Mouse (Mus musculus): ENCODE measurements around the gene Fam178b. TPM values are rescaled to one million over a fixed set of nuclear protein-coding genes. Genes with fewer than 3 reads are reported as not detected.

Fam178b gene
- total and polyA plus RNA-seq, 2 experiments from 2014 or later = not detected

DNA sequence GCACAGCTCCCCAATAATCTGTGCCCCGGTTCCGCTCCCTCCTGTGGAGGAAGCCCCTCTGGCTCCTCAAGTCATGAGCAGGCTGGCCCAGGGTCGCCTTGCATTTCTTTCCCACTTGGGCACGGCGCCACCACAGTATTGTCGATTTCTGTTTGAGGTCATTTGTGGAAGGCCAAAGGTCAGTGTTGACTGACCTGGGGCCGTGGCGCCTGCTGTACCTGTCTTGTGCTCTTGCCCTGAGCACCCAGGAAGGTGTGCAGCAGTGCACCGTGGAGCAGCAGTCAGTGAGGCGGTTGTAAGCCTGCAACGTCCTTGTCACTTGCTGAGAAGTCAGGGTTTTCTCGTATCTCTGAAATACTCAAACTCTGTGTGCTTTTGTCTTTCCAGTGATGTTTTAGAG lies 157.2 kb downstream of the Fam178b start:
- Histone ChIP-seq H3K9me3 (ENCODE audit: low read length) (no peaks in the 10 kb centered on the region), H3K27ac (ENCODE audit: low read depth, low read length) (no peak overlapping the region), H3K27me3 (ENCODE audit: insufficient read depth, low read length) (no peaks in the 10 kb centered on the region), H3K9ac (no peak overlapping the region), H3K4me3 (ENCODE audit: low read depth, low read length) (no peak overlapping the region), H3K4me1 (ENCODE audit: insufficient read depth) (no peaks in the 10 kb centered on the region), H3K4me2 (ENCODE audit: low read depth) (no peak overlapping the region), H3K36me3 (ENCODE audit: insufficient read depth) (peaks cover 62% of the 10 kb centered on the region)
- TF ChIP-seq CTCF (IDR thresholded peaks at IDR 0.05; ENCODE audit: low read depth) = no peak
- no peak for DNase-seq
- WGBS = 90% methylated on average over 12 of the region's 12 CpGs
- no peak for ATAC-seq

DNA sequence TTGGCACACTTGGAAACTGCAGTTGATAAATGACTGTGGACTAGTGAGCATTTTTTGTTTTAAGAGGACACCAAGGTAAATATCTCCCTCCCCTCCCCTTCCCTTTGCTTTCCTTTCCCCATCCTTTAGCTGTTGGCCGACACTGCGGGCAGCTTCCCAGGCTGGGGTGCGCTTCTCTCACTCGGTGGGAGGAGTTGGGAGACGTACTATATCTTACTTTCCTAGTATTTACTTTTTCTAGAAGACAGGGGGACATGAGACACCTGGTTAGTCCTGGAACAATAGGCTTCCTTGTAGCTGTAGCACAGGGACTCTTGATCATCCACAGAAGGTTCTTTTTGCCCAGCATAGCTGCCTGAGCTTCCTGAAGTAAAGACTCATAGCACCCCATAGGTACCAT lies 158.9 kb downstream of the Fam178b start:
- H3K9me3 ChIP-seq (ENCODE audit: low read length) = no peaks in the 10 kb centered on the region
- no peaks in the 10 kb centered on the region for H3K27me3 ChIP-seq (ENCODE audit: insufficient read depth, low read length)
- H3K4me1 ChIP-seq (ENCODE audit: insufficient read depth) = no peaks in the 10 kb centered on the region
- TF ChIP-seq CTCF (IDR thresholded peaks at IDR 0.05; ENCODE audit: low read depth) = no peak
- H3K36me3 ChIP-seq (ENCODE audit: insufficient read depth) = peaks cover 78% of the 10 kb centered on the region
- no peak overlapping the region for H3K4me2 ChIP-seq (ENCODE audit: low read depth)
- ATAC-seq = no peak
- H3K27ac ChIP-seq (ENCODE audit: low read depth, low read length) = no peak overlapping the region
- 69% methylated on average over 5 of the region's 5 CpGs for WGBS
- no peak for DNase-seq
- no peak overlapping the region for H3K9ac ChIP-seq
- no peak overlapping the region for H3K4me3 ChIP-seq (ENCODE audit: low read depth, low read length)

DNA sequence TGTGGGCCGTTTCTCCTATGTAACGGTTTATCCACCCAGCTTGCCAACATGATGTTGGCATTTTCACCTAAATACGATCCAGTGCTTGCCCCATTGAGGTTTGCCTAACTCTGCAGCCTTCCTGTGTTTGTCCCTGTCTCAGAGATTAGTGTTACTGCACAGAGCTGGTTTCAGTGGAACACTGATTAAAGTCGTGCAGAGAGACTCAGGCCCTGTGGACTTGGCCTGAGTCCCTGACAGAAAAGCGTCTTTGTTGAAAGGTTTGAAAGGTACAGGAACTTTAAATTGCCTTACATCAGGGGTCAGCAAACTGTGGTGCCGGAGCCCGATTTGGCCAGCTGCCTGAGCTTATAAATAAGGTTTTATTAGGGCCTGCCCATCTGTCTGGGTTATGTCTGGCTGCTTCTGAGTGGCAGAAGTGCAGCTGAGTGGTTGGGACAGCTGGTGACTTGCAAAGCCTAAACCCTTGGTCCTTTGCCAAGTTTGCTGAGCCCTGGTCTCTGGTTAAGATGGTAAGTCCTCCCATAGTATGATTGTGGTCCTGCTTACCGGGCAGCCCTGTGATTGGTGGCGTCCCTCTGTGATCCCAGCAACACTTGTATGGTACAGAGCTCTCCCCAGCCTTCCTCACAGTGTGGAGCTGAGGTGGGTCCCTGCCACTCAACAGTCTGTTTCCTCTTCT lies 159.5 kb downstream of the Fam178b start:
- H3K4me2 ChIP-seq (ENCODE audit: low read depth) = no peak overlapping the region
- no peak overlapping the region for H3K4me3 ChIP-seq (ENCODE audit: low read depth, low read length)
- no peaks in the 10 kb centered on the region for H3K4me1 ChIP-seq (ENCODE audit: insufficient read depth)
- no peak for TF ChIP-seq CTCF (IDR thresholded peaks at IDR 0.05; ENCODE audit: low read depth)
- H3K36me3 ChIP-seq (ENCODE audit: insufficient read depth) = peaks cover 84% of the 10 kb centered on the region
- no peaks in the 10 kb centered on the region for H3K27me3 ChIP-seq (ENCODE audit: insufficient read depth, low read length)
- no peak overlapping the region for H3K9ac ChIP-seq
- no peak for ATAC-seq
- DNase-seq = peak; percentile 14
- 28% methylated on average over 9 of the region's 9 CpGs for WGBS
- no peaks in the 10 kb centered on the region for H3K9me3 ChIP-seq (ENCODE audit: low read length)
- H3K27ac ChIP-seq (ENCODE audit: low read depth, low read length) = no peak overlapping the region

GRCm38 (mm10) chr1:36522210-36522609 lies 160.8 kb downstream of the Fam178b start:
- TF ChIP-seq CTCF (IDR thresholded peaks at IDR 0.05; ENCODE audit: low read depth) = no peak
- 88% methylated on average over 7 of the region's 7 CpGs for WGBS
- H3K4me1 ChIP-seq (ENCODE audit: insufficient read depth) = no peaks in the 10 kb centered on the region
- H3K9ac ChIP-seq = no peak overlapping the region
- DNase-seq (no peak), ATAC-seq (no peak)
- H3K36me3 ChIP-seq (ENCODE audit: insufficient read depth) = peaks cover 89% of the 10 kb centered on the region
- no peak overlapping the region for H3K27ac ChIP-seq (ENCODE audit: low read depth, low read length)
- no peaks in the 10 kb centered on the region for H3K9me3 ChIP-seq (ENCODE audit: low read length)
- H3K4me3 ChIP-seq (ENCODE audit: low read depth, low read length) = no peak overlapping the region
- H3K27me3 ChIP-seq (ENCODE audit: insufficient read depth, low read length) = no peaks in the 10 kb centered on the region
- H3K4me2 ChIP-seq (ENCODE audit: low read depth) = no peak overlapping the region

DNA sequence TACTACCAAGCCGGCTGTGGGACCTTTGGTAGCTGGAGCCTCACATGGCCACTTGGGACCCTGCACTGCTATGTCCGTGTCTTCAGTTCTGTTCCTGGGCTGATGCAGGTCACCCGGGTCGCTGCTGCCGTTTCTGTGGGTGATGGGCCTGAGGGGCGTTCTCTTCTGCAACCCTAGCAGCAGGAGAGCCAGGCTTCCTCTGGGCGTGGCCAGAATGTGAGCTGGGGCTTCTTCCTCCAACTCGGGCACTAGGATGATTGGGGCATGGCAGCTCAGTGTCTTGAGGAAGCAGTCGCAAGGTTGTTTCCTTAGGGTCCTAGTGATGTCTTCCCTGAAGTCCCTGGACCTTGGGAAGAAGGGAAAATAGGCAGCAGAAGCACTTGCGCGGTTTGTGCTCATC lies 163.4 kb downstream of the Fam178b start:
- H3K27ac ChIP-seq (ENCODE audit: low read depth, low read length) = no peak overlapping the region
- H3K9me3 ChIP-seq (ENCODE audit: low read length) = no peaks in the 10 kb centered on the region
- H3K4me1 ChIP-seq (ENCODE audit: insufficient read depth) = peaks cover 4% of the 10 kb centered on the region
- no peaks in the 10 kb centered on the region for H3K27me3 ChIP-seq (ENCODE audit: insufficient read depth, low read length)
- TF ChIP-seq CTCF (IDR thresholded peaks at IDR 0.05; ENCODE audit: low read depth) = no peak
- WGBS = 87% methylated on average over 11 of the region's 11 CpGs
- H3K9ac ChIP-seq = no peak overlapping the region
- H3K36me3 ChIP-seq (ENCODE audit: insufficient read depth) = peaks cover 66% of the 10 kb centered on the region
- no peak overlapping the region for H3K4me3 ChIP-seq (ENCODE audit: low read depth, low read length)
- DNase-seq (no peak), ATAC-seq (no peak)
- no peak overlapping the region for H3K4me2 ChIP-seq (ENCODE audit: low read depth)

GRCm38 (mm10) chr1:36518259-36518658 lies 164.7 kb downstream of the Fam178b start:
- ATAC-seq (no peak), DNase-seq (no peak)
- WGBS = 67% methylated on average over 3 of the region's 3 CpGs
- H3K9me3 ChIP-seq (ENCODE audit: low read length) = no peaks in the 10 kb centered on the region
- H3K4me3 ChIP-seq (ENCODE audit: low read depth, low read length) = no peak overlapping the region
- TF ChIP-seq CTCF (IDR thresholded peaks at IDR 0.05; ENCODE audit: low read depth) = no peak
- H3K27me3 ChIP-seq (ENCODE audit: insufficient read depth, low read length) = no peaks in the 10 kb centered on the region
- no peak overlapping the region for H3K27ac ChIP-seq (ENCODE audit: low read depth, low read length)
- no peak overlapping the region for H3K4me2 ChIP-seq (ENCODE audit: low read depth)
- peaks cover 54% of the 10 kb centered on the region for H3K36me3 ChIP-seq (ENCODE audit: insufficient read depth)
- peaks cover 14% of the 10 kb centered on the region for H3K4me1 ChIP-seq (ENCODE audit: insufficient read depth)
- no peak overlapping the region for H3K9ac ChIP-seq

DNA sequence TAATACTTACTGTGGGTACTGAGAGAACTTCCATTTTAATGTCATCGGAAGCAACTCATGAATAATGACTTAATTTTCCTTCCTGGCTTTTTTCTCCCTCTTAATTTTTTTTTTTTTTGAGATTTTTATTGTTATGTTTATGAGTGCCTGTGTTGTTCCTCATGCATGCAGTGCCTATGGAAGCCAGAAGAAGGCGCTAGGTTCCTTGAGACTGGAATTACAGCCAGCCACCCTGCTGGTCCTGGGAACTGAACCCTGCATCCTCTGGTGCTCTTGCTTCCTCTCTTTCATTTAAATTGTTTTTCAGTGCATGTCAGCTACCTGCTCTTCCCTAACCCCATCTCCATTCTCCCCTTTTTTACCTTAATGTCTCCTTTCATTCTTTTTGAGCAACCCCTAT lies 169.3 kb downstream of the Fam178b start:
- H3K9ac ChIP-seq = no peak overlapping the region
- no peak overlapping the region for H3K27ac ChIP-seq (ENCODE audit: low read depth, low read length)

More for the DNA sequence above, 169.3 kb downstream of the Fam178b start:
- peak; percentile 67 for TF ChIP-seq CTCF (IDR thresholded peaks at IDR 0.05; ENCODE audit: low read depth)
- H3K36me3 ChIP-seq (ENCODE audit: insufficient read depth) = peaks cover 9% of the 10 kb centered on the region; the same call in 1 of the 2 replicates
- peak overlapping the region; percentile 90 for H3K4me3 ChIP-seq (ENCODE audit: low read depth, low read length)
- no peaks in the 10 kb centered on the region for H3K27me3 ChIP-seq (ENCODE audit: insufficient read depth, low read length)
- H3K4me1 ChIP-seq (ENCODE audit: insufficient read depth) = peaks cover 14% of the 10 kb centered on the region
- no peak for ATAC-seq
- 24% methylated on average over 2 of the region's 2 CpGs for WGBS
- no peaks in the 10 kb centered on the region for H3K9me3 ChIP-seq (ENCODE audit: low read length)
- H3K4me2 ChIP-seq (ENCODE audit: low read depth) = peak overlapping the region; percentile 89
- DNase-seq = no peak

Measured in forebrain, postnatal 0 days (tissue).